Mouse (Mus musculus) kidney, adult 2 months (tissue): ENCODE measurements around the gene Gm128.
A peak's percentile ranks its signal among the peaks of the same experiment; 100 is the strongest.

Experiments
- CTCF ChIP-seq: fragments of 200-500 bp; conservative IDR thresholded peaks from 2 replicates; pipeline ENCODE4 v1.5.1; 2011; ENCODE audit warnings: low read depth, mild to moderate bottlenecking, control low read depth, low read length, moderate library complexity, mixed read lengths; ENCODE audit not compliant: insufficient read depth, insufficient read length
- POLR2A ChIP-seq: fragments of 200-500 bp; IDR thresholded peaks from one replicate; pipeline ENCODE4 v1.6.1; 2011; ENCODE audit warnings: low read depth, low read length, control low read depth

DNA sequence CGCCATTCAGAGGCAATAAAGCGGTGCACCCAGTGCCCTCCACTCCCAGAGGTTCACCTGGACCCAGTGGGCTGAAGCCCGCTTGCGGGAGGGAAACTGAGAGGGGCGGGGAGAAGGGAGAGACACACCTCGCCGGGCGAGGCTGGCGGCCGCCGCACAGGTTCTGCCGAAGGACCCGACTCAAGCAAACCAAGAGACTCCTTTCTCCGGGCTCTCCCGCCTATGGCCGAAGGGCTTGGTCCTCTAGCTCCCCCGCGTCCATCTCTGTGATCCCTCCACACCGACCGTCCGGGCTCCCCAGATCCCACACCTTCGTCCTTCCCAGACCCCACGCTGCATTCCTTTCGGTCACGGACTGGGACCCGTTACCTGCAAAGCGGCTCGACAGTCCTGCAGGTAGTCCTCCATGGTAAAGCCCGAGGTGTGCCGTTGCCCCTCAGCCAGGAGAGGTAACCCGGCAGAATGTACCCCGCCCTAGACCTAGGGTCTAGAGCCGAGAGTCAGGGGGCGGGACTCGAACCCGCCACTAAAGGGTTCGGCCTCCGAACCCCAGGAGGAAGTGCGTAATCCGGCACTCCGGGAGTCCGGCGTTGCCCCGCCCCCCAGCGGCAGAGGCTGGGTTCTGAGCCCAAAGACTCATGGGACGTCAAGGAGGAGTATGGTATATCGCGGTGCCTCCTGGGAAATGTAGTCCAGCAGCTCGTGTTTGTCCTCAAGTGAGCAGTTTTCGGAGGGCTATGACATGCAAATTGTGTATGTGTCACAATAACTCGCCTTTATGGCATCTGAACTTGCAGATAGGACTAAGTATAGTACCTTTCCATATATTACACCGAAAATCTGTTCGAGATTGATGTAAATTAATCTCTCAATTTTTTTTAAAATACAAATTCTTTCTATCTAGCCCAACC lies 40.1 kb upstream of the Gm128 start, which contains the start of the genes Mindy1 and Prune1:
- TF ChIP-seq POLR2A (no peak), CTCF (0 out of 2 replicates have a peak, but pooled peaks have one; percentile 23)
